Mouse (Mus musculus): ENCODE results near the gene Glce. TPM values are rescaled to one million over a fixed set of nuclear protein-coding genes. Genes with fewer than 3 reads are reported as not detected.

Glce gene
- total RNA-seq, 4 experiments from 2014 or later = 22.8 to 25.0 (median 24.5) TPM

GRCm38 (mm10) chr9:62028072-62028471, 94.4 kb downstream of the Glce start:
- no peak for DNase-seq (ENCODE audit: low spot score in 2 of 2)

DNA sequence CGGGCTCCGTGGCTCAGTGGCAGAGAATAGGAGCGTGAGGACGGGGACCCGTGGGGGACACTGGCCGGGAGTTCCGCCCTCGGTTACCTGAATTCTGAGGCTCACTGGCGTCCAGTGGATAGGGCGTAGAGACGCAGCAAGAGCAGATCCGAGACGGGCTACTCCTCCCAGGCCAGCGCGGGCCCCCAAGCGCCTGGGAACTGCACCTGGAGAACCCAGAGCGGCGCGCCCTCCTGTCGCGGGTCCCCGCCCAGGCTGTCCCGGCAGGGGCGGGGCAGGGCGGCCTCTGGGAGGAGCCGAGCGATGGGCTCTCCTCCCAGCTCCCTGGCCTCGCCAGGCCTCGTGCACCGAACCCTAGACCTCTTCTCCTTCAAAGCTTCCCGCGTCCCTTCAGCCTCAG, 95.9 kb downstream of the Glce start, which contains the start of gene Paqr5:
Gene Paqr5 (minus strand): TSS at position 257 of the 400 bp plus-strand sequence.
- DNase-seq (ENCODE audit: low spot score in 2 of 2) = no peak

GRCm38 (mm10) chr9:62025056-62025455, 97.4 kb downstream of the Glce start:
- no peak for DNase-seq (ENCODE audit: low spot score in 2 of 2)

DNA sequence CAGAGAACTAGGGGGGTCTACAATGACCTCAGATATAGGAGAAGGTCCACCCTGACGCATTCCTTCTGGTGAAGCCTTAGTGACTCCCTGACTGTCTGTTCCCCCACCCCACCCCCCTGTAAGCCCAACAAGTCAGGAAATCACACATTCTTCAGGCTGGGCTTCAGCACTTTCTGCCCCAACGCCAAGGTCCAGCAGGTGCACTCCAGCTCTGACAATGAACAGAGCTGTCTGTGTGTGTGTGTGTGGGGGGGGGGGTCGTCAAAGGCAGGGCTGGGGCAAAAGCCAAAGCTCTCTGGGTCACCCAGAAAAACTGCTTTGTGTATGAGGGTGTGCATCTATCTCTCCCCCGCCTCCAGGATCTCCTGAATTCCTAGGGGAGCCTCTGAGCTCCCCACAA, 98.6 kb downstream of the Glce start:
- no peak for DNase-seq (ENCODE audit: low spot score in 2 of 2)

GRCm38 (mm10) chr9:62022961-62023680, 99.3 kb downstream of the Glce start:
- DNase-seq (ENCODE audit: low spot score in 2 of 2) = no peak

- DNase-seq (ENCODE audit: low spot score in 2 of 2) = no peak
Measured at GRCm38 (mm10) chr9:62021583-62022120, 100.8 kb downstream of the Glce start.

DNA sequence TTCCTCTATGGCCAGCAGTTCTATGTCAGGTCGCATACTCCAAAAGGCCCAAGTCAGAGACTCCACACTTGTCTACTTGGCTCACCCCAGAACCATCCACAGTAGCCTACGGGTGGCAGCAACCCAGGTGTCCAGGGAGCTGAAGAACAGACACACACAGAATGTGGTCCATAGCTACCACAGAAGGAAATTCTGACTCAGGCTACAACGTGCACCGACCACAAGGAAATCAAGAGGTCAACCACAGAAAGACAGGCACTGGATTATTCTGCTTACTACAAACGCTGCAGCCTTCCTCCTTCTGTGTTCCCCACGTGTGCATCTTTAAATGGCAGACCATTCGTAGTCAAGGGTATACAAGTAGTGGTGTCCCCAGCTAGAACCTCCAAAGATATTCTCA, 102.2 kb downstream of the Glce start:
- DNase-seq (ENCODE audit: low spot score in 2 of 2) = no peak

DNA sequence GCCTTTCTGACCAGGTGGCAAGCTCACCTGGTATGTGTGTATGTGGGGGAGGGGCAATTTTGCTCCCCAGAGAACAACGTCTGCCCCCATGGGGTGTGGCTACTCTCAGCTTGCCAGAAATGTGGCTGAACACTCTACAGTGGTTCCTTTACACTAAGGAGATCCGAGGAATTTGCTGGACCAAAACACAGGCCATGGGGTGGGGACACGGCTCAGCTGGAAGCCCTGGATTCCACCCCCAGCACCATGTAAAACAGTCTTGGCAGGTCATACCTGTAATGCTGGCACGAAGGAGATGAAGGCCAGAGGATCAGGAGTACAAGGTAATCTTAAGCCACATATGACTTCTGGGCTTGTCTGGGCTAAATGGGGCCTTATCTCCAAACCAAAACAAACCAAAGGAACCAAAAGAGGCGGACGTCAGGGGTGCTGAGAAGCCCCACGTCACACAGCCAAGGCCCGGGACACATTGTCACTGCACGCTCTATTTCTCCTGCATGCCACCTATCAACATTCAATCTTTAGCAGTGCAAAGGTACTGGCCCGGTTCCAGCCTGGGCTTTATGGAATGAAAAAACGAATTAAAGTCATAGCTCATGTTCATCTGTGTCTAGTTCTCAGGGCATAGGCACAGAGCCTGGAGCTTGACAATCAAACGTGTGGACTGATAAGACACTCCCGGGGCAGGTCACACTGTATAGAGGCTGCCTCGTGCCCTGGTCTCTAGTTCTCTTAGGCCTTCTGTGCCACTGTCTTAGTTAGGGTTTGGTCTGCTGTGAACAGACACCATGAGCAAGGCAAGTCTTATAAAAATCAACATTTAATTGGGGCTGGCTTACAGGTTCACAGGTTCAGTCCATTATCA, 104.0 kb downstream of the Glce start:
- DNase-seq (ENCODE audit: low spot score in 2 of 2) = no peak

DNA sequence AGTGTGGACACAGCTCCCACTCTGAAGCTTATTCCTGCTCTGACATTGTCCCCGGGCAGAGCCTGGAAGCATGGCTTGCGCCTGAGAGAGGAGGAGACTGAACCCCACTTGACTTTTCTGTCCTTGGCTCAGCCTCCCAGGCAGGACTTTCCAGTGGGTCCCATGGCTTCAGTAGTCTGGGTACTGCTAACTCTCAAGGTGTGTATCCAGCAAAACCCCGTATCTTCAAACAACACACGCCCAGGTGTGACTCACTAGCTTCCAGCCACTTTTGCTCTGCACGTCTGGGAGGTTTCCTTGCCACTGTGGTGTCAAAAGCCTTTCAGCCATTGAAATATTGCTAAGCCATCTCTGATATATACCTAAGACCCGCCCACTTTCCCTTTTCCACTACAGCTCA, 105.1 kb downstream of the Glce start:
- DNase-seq (ENCODE audit: low spot score in 2 of 2) = no peak

DNA sequence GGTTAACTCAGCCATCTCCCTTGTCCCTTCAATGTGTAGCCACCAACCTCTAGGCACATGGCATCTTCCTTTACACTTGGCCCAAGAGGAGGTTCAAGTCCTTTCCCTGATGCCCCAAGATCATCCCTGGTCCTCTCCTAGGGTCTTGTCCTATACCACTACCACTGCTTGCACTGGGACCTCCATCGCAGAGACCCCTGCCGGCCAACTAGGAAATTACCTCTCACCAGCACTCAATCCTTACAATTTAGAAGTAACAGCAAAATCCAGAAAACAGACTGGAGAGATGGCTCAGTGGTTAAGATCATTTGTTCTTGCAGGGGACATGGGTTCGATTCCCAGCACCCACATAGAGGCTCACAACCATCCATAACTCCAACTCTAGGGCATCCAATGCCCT, 107.0 kb downstream of the Glce start:
- no peak for DNase-seq (ENCODE audit: low spot score in 2 of 2)

DNA sequence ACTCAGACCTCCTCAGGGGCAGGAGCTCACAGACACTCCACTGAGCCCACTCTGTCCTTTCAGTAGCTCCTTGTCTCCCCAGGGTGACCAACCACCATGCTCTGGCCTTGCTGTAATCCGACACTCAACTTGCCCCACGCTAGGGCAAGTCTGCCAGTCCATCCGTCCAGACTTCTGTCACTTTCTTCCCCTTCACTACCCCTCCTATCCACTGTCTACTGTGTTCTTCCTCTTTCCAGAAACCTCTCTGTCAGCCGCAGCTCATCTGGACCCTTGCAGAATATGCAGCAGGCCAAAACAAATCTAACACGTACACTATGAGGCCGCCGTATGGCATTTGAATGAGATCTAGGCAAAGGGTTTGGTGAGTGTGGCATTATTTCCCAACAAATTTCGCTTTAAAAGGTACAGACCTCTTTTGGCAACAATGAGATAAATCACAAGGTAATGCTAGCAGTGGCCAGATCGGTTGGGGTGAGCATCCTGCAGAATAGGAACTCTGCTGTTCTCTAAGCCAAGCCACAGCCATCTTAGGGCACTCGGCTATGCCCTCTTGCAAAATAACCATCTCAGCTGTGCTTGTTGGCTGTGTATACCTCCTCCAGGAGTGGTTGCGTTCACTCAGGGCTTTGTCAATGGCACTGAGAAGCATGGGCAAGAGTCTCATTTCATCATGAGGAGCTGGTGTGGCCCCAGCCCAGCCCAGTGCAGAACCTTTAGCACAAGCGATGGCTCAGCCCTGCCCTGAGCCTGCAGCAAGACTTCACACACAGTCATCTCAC, 108.9 kb downstream of the Glce start:
- no peak for DNase-seq (ENCODE audit: low spot score in 2 of 2)

DNA sequence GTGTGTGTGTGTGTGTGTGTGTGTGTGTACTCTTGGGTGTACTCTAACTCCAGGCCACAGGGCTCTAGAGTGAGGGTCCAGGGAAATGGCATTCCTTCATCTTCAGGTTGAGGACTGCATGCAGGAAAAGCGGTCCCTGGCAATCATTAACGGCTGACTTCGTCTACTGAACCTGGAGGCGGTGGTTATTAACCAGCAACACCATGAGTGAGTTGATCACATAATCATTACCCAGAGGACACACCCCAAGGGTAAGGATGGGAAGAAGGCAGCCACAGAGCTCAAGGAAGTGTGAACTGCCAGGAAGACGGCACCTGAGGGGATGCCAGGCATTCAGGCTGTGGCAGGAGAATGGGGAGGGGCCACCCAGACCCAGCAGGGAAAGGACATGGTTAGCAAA, 114.1 kb downstream of the Glce start:
- DNase-seq (ENCODE audit: low spot score in 2 of 2) = no peak

Small RNA genes within 50 kb of the gene (microRNA-seq; reads per million reads assigned to microRNA genes)
- gene Mir5133 = 2.2 to 2.8 reads per million in 2 experiments

Other genes starting within 250 kb of the Glce start
- 1,000 to 10,000 TPM; 1,353 to 1,799 (median 1,659) TPM for gene Rplp1, start 208.1 kb downstream of the Glce start, total RNA-seq (2022)
- 1 to 10 TPM in 3 of 4 experiments, under 1 TPM in 1; 0.91 to 2.7 (median 1.9) TPM for gene Kif23, start 175.9 kb downstream of the Glce start, total RNA-seq (2022)
- gene Paqr5, start 95.8 kb downstream of the Glce start, total RNA-seq (2022) = 1 to 10 TPM; 3.7 to 6.2 (median 4.3) TPM
- gene Spesp1, start 159.6 kb upstream of the Glce start, total RNA-seq (2022) = under 1 TPM; 0.14 to 0.21 (median 0.20) TPM
- gene Anp32a, start 218.6 kb upstream of the Glce start, total RNA-seq (2022) = 100 to 1,000 TPM; 303 to 406 (median 351) TPM

Data from layer of hippocampus, adult 8-10 months (tissue).